Mouse (Mus musculus) bone marrow, adult 2 months (tissue): ENCODE measurements around the gene Rgs6.

Experiments used
- CTCF ChIP-seq: fragments of 200-500 bp; IDR thresholded peaks from 2 replicates; pipeline ENCODE4 v1.5.1; 2011; ENCODE audit warnings: low read length, control low read depth; ENCODE audit not compliant: control insufficient read depth, insufficient read depth
- POLR2A ChIP-seq: fragments of 200-500 bp; IDR thresholded peaks from 2 replicates; pipeline ENCODE4 v1.6.1; 2011; ENCODE audit warnings: low read depth, mild to moderate bottlenecking, control low read depth, low read length, borderline replicate concordance; ENCODE audit not compliant: control insufficient read depth

GRCm38 (mm10) chr12:83178770-83179169, 590.7 kb downstream of the Rgs6 start:
- TF ChIP-seq POLR2A (no peak), CTCF (no peak)
